Mouse (Mus musculus) heart, embryonic 13.5 days (tissue): ENCODE results near the gene Rpl27. TPM values are rescaled to one million over a fixed set of nuclear protein-coding genes. Genes with fewer than 3 reads are reported as not detected.
"Not testable (repeated sequence)": the region's sequence is repeated elsewhere in the genome, so short reads cannot be mapped to it uniquely, and the experiment has no call there.

Source experiments
- ATAC-seq: fragments of 200-750 bp; cut with Nextera tagmentation; 2 replicates; pipeline ENCODE4 v1.8.0; 2017; ENCODE audit warnings: moderate TSS enrichment; ENCODE audit not compliant: insufficient number of reproducible peaks, low FRiP score, low TSS enrichment; ENCODE audit errors: extremely low read depth
- H3K27ac ChIP-seq: fragments of 300-500 bp; sonication (generic); replicated peaks from 2 replicates; pipeline ENCODE4 v1.5.1; 2015; ENCODE audit warnings: moderate library complexity, mild to moderate bottlenecking, inconsistent platforms
- H3K27me3 ChIP-seq: fragments of 300-500 bp; sonication (generic); replicated peaks from 2 replicates; pipeline ENCODE4 v1.6.1; 2015; ENCODE audit warnings: mild to moderate bottlenecking, inconsistent platforms
- H3K36me3 ChIP-seq: fragments of 300-500 bp; sonication (generic); 2 replicates; pipeline ENCODE4 v1.6.1; 2015; ENCODE audit warnings: mild to moderate bottlenecking, inconsistent platforms
- H3K4me1 ChIP-seq: fragments of 300-500 bp; sonication (generic); 2 replicates; pipeline ENCODE4 v1.6.1; 2015; ENCODE audit warnings: inconsistent platforms
- H3K4me2 ChIP-seq: fragments of 300-500 bp; sonication (generic); 2 replicates; pipeline ENCODE4 v1.6.1; 2015; ENCODE audit warnings: inconsistent platforms, mild to moderate bottlenecking, moderate library complexity
- H3K4me3 ChIP-seq: fragments of 300-500 bp; sonication (generic); 2 replicates; pipeline ENCODE4 v1.5.1; 2015; ENCODE audit warnings: moderate library complexity, mild to moderate bottlenecking, inconsistent platforms
- H3K9ac ChIP-seq: fragments of 300-500 bp; sonication (generic); 2 replicates; pipeline ENCODE4 v1.6.1; 2015; ENCODE audit warnings: inconsistent platforms, mild to moderate bottlenecking, moderate library complexity
- H3K9me3 ChIP-seq: fragments of 300-500 bp; sonication (generic); 2 replicates; pipeline ENCODE4 v1.6.1; 2016; ENCODE audit warnings: inconsistent platforms
- WGBS: fragments of 180-500 bp; shearing (Covaris S2); methylation state at CpG from one replicate; pipeline ENCODE4 v1.1.7; 2015; ENCODE audit warnings: mixed read lengths; 5-methylcytosine and 5-hydroxymethylcytosine counted together
- polyA plus RNA-seq: library from polyadenylated mRNA; unstranded; fragments of >200 nt; fragmentation: Nextera tagmentation; extraction: Ambion mirVana; gene quantifications from 2 replicates; pipeline ENCODE4 v1.2.1, GENCODE M21; 2015

The Rpl27 gene
- polyA plus RNA-seq, 1 experiment from 2014 or later, result 222 TPM

DNA sequence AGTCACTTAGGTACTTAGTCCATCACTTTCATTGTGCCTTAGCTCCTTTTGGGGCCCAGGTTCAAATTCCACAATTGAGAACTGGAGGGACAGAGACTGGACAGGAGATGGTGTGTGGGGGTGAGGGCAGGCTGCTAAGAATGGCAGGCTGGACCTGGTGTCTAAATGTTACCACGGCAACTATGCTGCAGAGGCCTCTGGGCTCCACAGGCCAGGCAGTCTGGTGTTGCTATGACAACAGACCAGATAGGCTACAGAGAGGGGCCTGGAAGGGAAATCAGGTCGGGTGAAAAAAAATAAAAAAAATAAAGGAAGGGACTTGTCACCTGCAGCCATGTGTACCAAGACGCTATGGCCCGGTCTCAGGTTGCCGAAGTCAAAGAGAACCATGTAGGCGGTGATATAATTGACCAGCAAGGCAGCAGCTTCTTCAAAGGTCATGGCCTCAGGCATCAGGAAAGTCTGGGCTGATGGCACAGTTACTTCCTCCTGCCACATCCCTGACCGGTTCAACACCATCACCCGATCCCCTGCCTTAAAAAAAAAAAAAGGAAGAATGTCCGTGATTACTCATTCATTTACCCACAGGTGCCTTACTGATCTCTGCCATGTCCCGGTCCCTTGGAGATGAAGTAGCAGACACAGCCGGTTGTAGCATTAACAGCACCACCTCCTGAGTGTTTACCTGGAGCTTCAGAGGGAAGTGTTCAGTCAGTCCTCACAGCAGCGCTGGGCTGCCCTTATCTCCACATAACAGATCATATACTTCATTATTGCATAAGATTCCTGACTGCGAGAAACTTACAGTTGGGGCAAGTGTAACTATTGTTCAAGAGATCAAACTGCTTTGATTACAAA lies 20.7 kb downstream of the Rpl27 start:
- no peak overlapping the region for H3K27ac ChIP-seq
- no peak overlapping the region for H3K4me2 ChIP-seq
- no peak overlapping the region for H3K4me3 ChIP-seq
- H3K27me3 ChIP-seq, result no peaks in the 10 kb centered on the region
- 43% methylated on average over 13 of the region's 13 CpGs for WGBS
- peaks cover 51% of the 10 kb centered on the region for H3K36me3 ChIP-seq
- no peaks in the 10 kb centered on the region for H3K9me3 ChIP-seq
- H3K4me1 ChIP-seq, result peaks cover 47% of the 10 kb centered on the region
- 0 out of 2 replicates have a peak overlapping the region, but pooled peaks have one; percentile 3 for H3K9ac ChIP-seq
- ATAC-seq, result no peak

GRCm38 (mm10) chr11:101464211-101465100 lies 22.4 kb downstream of the Rpl27 start, which contains the start of gene Rnd2:
Gene Rnd2, plus strand, starts transcription at chr11:101464999.
- Histone ChIP-seq H3K27me3 (no peaks in the 10 kb centered on the region), H3K27ac (peak within 1 kb of the TSS; percentile 87), H3K4me1 (peaks cover 57% of the 10 kb centered on the region), H3K9ac (peak within 1 kb of the TSS; percentile 91), H3K36me3 (peaks cover 35% of the 10 kb centered on the region), H3K9me3 (no peaks in the 10 kb centered on the region), H3K4me3 (peak within 1 kb of the TSS; percentile 92), H3K4me2 (peak within 1 kb of the TSS; percentile 93)
- 12% methylated on average over 12 of the region's 12 CpGs for WGBS
- no peak for ATAC-seq

GRCm38 (mm10) chr11:101465101-101465868 lies 23.2 kb downstream of the Rpl27 start:
- Histone ChIP-seq H3K27me3 (no peaks in the 10 kb centered on the region), H3K9me3 (no peaks in the 10 kb centered on the region), H3K27ac (peak overlapping the region; percentile 87), H3K9ac (peak overlapping the region; percentile 91), H3K4me1 (peaks cover 61% of the 10 kb centered on the region), H3K4me3 (peak overlapping the region; percentile 92), H3K36me3 (peaks cover 26% of the 10 kb centered on the region), H3K4me2 (peak overlapping the region; percentile 93)
- peak; percentile 43 for ATAC-seq
- WGBS, result under 1% methylated on average over 51 of the region's 51 CpGs

GRCm38 (mm10) chr11:101465869-101466551 lies 23.9 kb downstream of the Rpl27 start, which contains the start of gene Vat1:
Gene Vat1, minus strand, starts transcription at chr11:101466230.
- H3K4me1 ChIP-seq, result peaks cover 61% of the 10 kb centered on the region
- peak within 1 kb of the TSS; percentile 92 for H3K4me3 ChIP-seq
- no peaks in the 10 kb centered on the region for H3K9me3 ChIP-seq
- H3K36me3 ChIP-seq, result peaks cover 20% of the 10 kb centered on the region
- H3K9ac ChIP-seq, result peak within 1 kb of the TSS; percentile 91
- H3K27ac ChIP-seq, result peak within 1 kb of the TSS; percentile 87
- no peaks in the 10 kb centered on the region for H3K27me3 ChIP-seq
- peak within 1 kb of the TSS; percentile 93 for H3K4me2 ChIP-seq
- 1% methylated on average over 58 of the region's 60 CpGs for WGBS
- ATAC-seq, result peak; percentile 73

DNA sequence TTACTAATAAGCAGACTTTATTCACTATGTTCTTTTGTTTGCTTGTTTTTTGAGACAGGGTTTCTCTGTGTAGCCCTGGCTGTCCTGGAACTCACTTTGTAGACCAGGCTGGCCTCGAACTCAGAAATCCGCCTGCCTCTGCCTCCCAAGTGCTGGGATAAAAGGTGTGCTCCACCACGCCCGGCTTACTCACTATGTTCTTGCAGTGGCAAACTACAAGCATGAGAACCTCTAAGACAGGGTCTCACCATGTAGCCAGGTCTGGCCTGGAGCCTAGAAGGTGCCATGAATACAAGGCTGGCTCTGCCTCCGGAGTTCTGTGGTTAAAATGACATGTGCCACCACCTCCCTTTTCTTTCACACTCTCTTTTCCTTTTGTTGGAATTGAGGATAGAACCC lies 24.5 kb downstream of the Rpl27 start:
- H3K9ac ChIP-seq, result peak overlapping the region; percentile 91
- not testable (repeated sequence) for H3K9me3 ChIP-seq, H3K27ac ChIP-seq, H3K27me3 ChIP-seq, ATAC-seq
- H3K4me3 ChIP-seq, result peak overlapping the region; percentile 92
- H3K36me3 ChIP-seq, result peaks cover 19% of the 10 kb centered on the region
- H3K4me1 ChIP-seq, result peaks cover 62% of the 10 kb centered on the region
- WGBS, result 53% methylated on average over 5 of the region's 5 CpGs
- H3K4me2 ChIP-seq, result peak overlapping the region; percentile 93

- under 1% methylated on average over 52 of the region's 54 CpGs for WGBS
These were observed 25.6 kb downstream of the Rpl27 start for GRCm38 (mm10) chr11:101467477-101468262.

DNA sequence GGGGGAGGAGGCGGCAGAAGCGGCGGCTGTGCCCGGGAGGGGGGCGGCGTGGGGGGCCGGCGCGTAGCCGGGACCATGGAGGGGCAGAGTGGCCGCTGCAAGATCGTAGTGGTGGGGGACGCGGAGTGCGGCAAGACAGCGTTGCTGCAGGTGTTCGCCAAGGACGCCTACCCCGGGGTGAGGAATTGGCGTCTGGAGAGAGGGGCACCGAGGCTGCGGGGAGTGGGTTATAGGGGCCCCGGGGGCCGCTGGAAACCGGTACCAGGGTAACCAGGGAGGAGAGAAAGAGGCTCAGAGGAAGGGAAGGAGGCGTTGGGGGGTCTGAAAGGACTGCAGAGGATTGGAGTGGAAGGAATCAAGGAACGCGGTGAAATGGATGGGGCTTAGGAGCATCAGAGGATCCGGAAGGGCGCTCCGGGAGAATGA lies 26.2 kb downstream of the Rpl27 start:
- 0 out of 2 replicates have a peak, but pooled peaks cover 6% of the 10 kb centered on the region for H3K36me3 ChIP-seq
- no peaks in the 10 kb centered on the region for H3K9me3 ChIP-seq
- H3K4me3 ChIP-seq, result peak overlapping the region; percentile 77
- no peak for ATAC-seq
- H3K27me3 ChIP-seq, result no peaks in the 10 kb centered on the region
- H3K27ac ChIP-seq, result peak overlapping the region; percentile 72
- H3K4me2 ChIP-seq, result peak overlapping the region; percentile 82
- peak overlapping the region; percentile 86 for H3K9ac ChIP-seq
- 0% methylated on average over 31 of the region's 31 CpGs for WGBS
- H3K4me1 ChIP-seq, result peaks cover 68% of the 10 kb centered on the region

More at GRCm38 (mm10) chr11:101467477-101468262, 25.6 kb downstream of the Rpl27 start:
- Histone ChIP-seq H3K4me1 (peaks cover 68% of the 10 kb centered on the region), H3K27me3 (no peaks in the 10 kb centered on the region), H3K9me3 (no peaks in the 10 kb centered on the region), H3K27ac (peak overlapping the region; percentile 72), H3K4me2 (peak overlapping the region; percentile 82), H3K4me3 (peak overlapping the region; percentile 77), H3K36me3 (peaks cover 8% of the 10 kb centered on the region), H3K9ac (peak overlapping the region; percentile 86)
- peak; percentile 73; the same call in 1 of the 2 replicates for ATAC-seq

- Histone ChIP-seq H3K9ac (peak overlapping the region; percentile 86), H3K27ac (peak overlapping the region; percentile 72; the same call in 1 of the 2 replicates), H3K4me3 (peak overlapping the region; percentile 77), H3K27me3 (no peaks in the 10 kb centered on the region), H3K4me2 (peak overlapping the region; percentile 82), H3K36me3 (0 out of 2 replicates have a peak, but pooled peaks cover 6% of the 10 kb centered on the region), H3K9me3 (no peaks in the 10 kb centered on the region), H3K4me1 (peaks cover 63% of the 10 kb centered on the region)
- WGBS, result 7% methylated on average over 13 of the region's 13 CpGs
- no peak for ATAC-seq
These were observed 26.6 kb downstream of the Rpl27 start for GRCm38 (mm10) chr11:101468731-101469130.

DNA sequence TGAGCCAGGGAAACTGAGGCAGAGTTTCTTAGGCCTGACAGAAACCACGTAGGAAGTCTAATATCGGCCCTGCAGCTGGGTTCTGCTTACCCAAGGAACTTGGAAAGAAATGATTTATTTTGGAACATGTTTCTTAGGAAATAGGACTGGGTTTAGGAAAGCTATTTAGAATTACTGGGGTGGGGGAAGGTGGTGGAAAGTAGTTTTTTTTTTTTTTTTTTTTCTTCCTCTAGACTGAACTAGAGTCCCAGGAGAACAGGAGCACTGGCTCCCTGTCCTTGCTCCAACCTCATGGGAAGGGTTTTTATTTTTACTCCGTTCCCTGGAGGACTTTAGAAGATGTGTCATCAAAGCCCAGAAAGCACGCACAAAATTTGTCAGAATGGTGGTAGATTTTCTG lies 27.1 kb downstream of the Rpl27 start:
- Histone ChIP-seq H3K27ac (no peak overlapping the region), H3K4me3 (peak overlapping the region; percentile 77), H3K27me3 (no peaks in the 10 kb centered on the region), H3K4me2 (peak overlapping the region; percentile 82), H3K4me1 (peaks cover 59% of the 10 kb centered on the region), H3K9ac (peak overlapping the region; percentile 86), H3K36me3 (0 out of 2 replicates have a peak, but pooled peaks cover 6% of the 10 kb centered on the region), H3K9me3 (no peaks in the 10 kb centered on the region)
- 51% methylated on average over 4 of the region's 4 CpGs for WGBS
- ATAC-seq, result no peak
